Mouse (Mus musculus) left cerebral cortex, adult 2 months (tissue): ENCODE results near the gene Plpp7. TPM values are rescaled to one million over a fixed set of nuclear protein-coding genes. Genes with fewer than 3 reads are reported as not detected.

Experiments
- DNase-seq, 2 experiments: peaks; one replicate each; pipeline ENCODE4 v3.0.0; 2021 to 2022; ENCODE audit warnings: low spot score in 2 of 2, mixed read lengths in 1 of 2; ENCODE audit errors: extremely low spot score in 1 of 2
- H3K27ac ChIP-seq: fragments of 200-600 bp; 2 replicates; pipeline ENCODE4 v1.8.1; 2022
- H3K4me3 ChIP-seq: fragments of 200-600 bp; 2 replicates; pipeline ENCODE4 v1.8.1; 2022
- CTCF ChIP-seq: fragments of 200-600 bp; IDR thresholded peaks from 2 replicates; pipeline ENCODE4 v1.8.1; 2022; ENCODE audit warnings: antibody characterized with exemption, mild to moderate bottlenecking, moderate library complexity
- intact Hi-C: fragments of 180-260 bp; cut with DNase I; formaldehyde crosslinking; loops from one replicate; pipeline ENCODE4 v1.15.1; 2025
- total RNA-seq, 2 experiments: library from RNA; stranded (reverse); gene quantifications; 2 replicates each; pipeline ENCODE4 v1.2.3; 2021

The Plpp7 gene
- total RNA-seq, 2 experiments from 2014 or later: 26.8 to 29.3 TPM

- intact Hi-C loops: loop anchor here (2.0 kb wide), 1 partner anchor 24 kb away; no protein-coding TSS in a partner anchor
- Histone ChIP-seq H3K27ac (peak within 1 kb of the TSS; percentile 96), H3K4me3 (peak within 1 kb of the TSS; percentile 84)
- TF ChIP-seq CTCF: peak; percentile 29
- peak; percentile 51 to 67 for DNase-seq
Measured at GRCm38 (mm10) chr2:32150924-32151659, 55.8 kb downstream of the Plpp7 start, which contains the start of gene Prrc2b. Gene Prrc2b, plus strand, starts transcription at chr2:32151082.

- intact Hi-C loops: loop anchor here (1.0 to 2.0 kb wide), 2 partner anchors 23 to 35 kb away; no protein-coding TSS in a partner anchor
- TF ChIP-seq CTCF: no peak
- DNase-seq: no peak
Measured at GRCm38 (mm10) chr2:32151660-32152366, 56.5 kb downstream of the Plpp7 start.

DNA sequence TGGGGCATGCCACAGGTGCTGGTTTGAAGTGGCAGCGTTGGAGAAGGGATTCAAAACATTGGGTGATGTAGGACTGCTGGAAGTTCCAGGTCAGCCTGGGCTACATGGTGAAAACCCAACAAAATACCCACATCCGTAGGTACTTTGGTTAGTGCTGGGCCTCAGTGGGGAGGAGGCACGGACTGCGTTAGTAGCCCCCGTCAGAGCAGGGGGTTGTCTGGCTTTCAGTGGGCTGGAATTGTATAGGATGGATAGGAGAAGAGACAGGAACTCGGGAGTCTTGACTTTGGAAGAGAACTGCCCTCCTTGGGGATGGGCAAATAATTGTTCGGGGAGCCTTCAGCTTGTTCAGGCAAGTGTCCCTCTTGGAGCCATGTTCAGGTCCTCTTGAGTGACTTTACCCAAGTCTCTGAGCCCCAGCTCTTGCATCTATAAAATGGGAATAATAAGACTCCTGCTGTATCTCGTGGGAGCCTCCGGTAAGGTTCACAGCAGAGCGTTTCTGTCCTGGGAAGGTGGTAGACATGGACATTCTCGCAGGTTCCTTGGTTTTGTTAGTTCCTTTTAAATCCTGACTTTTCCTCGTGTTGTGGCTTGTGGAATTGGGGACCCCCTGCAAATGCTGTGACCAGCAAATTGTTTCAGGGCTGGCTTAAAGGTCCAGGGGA is 57.2 kb downstream of the Plpp7 start:
- no peak for TF ChIP-seq CTCF
- H3K27ac ChIP-seq: peak overlapping the region; percentile 96
- H3K4me3 ChIP-seq: peak overlapping the region; percentile 84
- DNase-seq: no peak
- intact Hi-C loops: loop anchor here (1.0 kb wide), 1 partner anchor 35 kb away; no protein-coding TSS in a partner anchor

More at GRCm38 (mm10) chr2:32151660-32152366, 56.5 kb downstream of the Plpp7 start:
- peak overlapping the region; percentile 96 for H3K27ac ChIP-seq
- peak overlapping the region; percentile 84 for H3K4me3 ChIP-seq

DNA sequence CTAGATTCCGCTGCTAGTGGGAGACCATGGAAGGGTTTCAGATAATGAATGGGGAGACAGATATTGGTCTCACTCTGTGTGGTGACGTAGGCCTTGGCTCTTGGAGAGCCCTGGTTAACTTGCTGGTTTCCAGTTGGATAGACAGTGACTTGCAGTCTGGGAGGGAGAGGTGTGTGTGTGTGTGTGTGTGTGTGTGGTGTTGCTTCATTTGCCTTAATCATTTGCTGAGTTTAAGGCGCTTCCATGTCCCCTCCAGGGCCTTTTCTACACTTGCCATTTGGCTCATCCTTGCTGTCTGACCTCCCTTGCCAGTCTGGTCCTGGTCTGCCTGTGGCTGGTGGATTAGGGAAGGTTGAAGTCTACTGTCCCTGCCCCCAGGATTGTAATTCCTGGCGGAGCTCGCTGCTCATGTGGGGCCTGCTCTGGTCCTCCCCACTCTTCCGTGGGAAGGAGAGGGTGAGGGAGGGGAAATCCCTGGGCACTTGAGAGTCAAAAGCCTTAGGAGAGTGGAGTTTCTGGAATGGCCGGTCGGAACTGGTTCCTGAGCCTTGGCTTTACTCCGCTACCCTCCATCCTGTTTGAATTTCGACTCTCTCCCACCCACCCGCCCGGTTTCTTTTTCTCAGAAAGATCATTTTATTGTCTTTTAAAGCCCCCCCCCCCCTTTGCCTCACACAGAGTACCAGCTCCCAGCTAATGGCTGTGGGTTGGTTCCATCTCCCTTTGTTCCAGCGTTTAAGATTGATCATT is 57.9 kb downstream of the Plpp7 start:
- no peak for DNase-seq
- intact Hi-C loops: no loop called here
- peak overlapping the region; percentile 96 for H3K27ac ChIP-seq
- H3K4me3 ChIP-seq: peak overlapping the region; percentile 84
- no peak for TF ChIP-seq CTCF

GRCm38 (mm10) chr2:32153791-32154119 is 58.4 kb downstream of the Plpp7 start:
- Histone ChIP-seq H3K4me3 (peak overlapping the region; percentile 84), H3K27ac (peak overlapping the region; percentile 15; the same call in 1 of the 2 replicates)
- no peak for TF ChIP-seq CTCF
- no peak for DNase-seq
- intact Hi-C loops: no loop called here

- no peak for TF ChIP-seq CTCF
- intact Hi-C loops: no loop called here
- DNase-seq: no peak
- peak overlapping the region; percentile 54; the same call in 1 of the 2 replicates for H3K27ac ChIP-seq
- peak overlapping the region; percentile 84 for H3K4me3 ChIP-seq
Measured at GRCm38 (mm10) chr2:32154334-32154997, 59.1 kb downstream of the Plpp7 start.

GRCm38 (mm10) chr2:32154998-32155541 is 59.7 kb downstream of the Plpp7 start:
- no peak overlapping the region for H3K4me3 ChIP-seq
- no peak; the same call in 1 of the 2 replicates for TF ChIP-seq CTCF
- intact Hi-C loops: no loop called here

DNA sequence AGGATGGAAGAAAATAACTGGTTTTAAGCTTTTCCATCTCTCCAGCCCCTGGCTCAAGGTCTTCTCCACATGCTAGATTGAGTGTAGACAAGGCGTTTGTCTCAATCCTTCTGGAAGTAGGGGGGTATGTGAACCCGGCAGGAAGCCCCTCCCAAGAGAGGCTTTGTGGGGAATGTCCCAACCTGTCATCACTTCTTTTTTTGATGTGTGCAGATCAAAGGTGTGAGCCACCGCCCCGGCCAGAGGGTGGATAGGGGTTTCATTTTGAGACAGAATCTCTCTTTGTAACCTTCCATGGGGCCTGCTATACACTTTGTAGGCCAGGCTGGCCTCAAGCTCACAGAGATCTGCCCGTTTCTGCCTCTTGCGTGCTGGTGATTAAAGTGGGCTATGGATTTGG is 60.3 kb downstream of the Plpp7 start:
- no peak for TF ChIP-seq CTCF
- intact Hi-C loops: no loop called here
- H3K27ac ChIP-seq: no peak overlapping the region; the same call in 1 of the 2 replicates
- no peak overlapping the region for H3K4me3 ChIP-seq
- DNase-seq: no peak

More at GRCm38 (mm10) chr2:32154998-32155541, 59.7 kb downstream of the Plpp7 start:
- no peak for DNase-seq
- peak overlapping the region; percentile 29; the same call in 1 of the 2 replicates for H3K27ac ChIP-seq

DNA sequence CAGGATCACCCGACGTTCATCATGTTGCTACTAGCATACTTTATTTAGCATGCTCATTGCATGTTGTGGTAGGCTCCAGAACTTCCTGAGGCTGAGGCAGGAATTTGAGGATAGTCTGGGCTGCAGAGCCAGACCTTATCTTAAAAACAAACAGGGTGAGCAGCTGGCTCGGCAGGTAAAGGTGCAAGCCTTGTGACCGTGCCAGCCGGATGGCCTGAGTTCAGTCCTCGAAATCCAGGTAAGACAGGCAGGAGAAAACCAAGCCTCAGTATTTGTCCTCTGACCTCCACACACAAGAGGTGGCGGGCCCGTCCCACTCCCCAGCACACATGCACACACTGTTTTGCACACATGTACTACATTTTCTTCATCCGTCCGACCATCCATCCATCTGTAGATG is 61.3 kb downstream of the Plpp7 start:
- no peak for DNase-seq
- Histone ChIP-seq H3K4me3 (no peak overlapping the region), H3K27ac (peak overlapping the region; percentile 28; the same call in 1 of the 2 replicates)
- intact Hi-C loops: no loop called here
- no peak for TF ChIP-seq CTCF

GRCm38 (mm10) chr2:32157328-32157727 is 62.0 kb downstream of the Plpp7 start:
- H3K4me3 ChIP-seq: no peak overlapping the region
- H3K27ac ChIP-seq: peak overlapping the region; percentile 28; the same call in 1 of the 2 replicates
- no peak for TF ChIP-seq CTCF
- DNase-seq: no peak
- intact Hi-C loops: no loop called here
